Mouse (Mus musculus) lung, postnatal 36 days (tissue): ENCODE results near the gene Mst1.

Experiments used
- DNase-seq: peaks from one replicate; pipeline ENCODE4 v3.0.0; 2022; ENCODE audit warnings: mixed read lengths

Gene Mst1

GRCm38 (mm10) chr9:108080168-108080567, at the start of gene Mst1:
Mst1 (plus strand) TSS chr9:108080436.
- no peak for DNase-seq

GRCm38 (mm10) chr9:108032126-108032525, 48.1 kb upstream of the Mst1 start:
- DNase-seq, result no peak

- DNase-seq, result peak; percentile 31
Measured at GRCm38 (mm10) chr9:108035331-108036156, 44.7 kb upstream of the Mst1 start.

- DNase-seq, result no peak
Measured at GRCm38 (mm10) chr9:108044751-108045492, 35.3 kb upstream of the Mst1 start.

GRCm38 (mm10) chr9:108046582-108046981, 33.7 kb upstream of the Mst1 start:
- no peak for DNase-seq

- no peak for DNase-seq
Measured at GRCm38 (mm10) chr9:108047601-108048565, 32.4 kb upstream of the Mst1 start.

- DNase-seq, result no peak
Measured at GRCm38 (mm10) chr9:108048566-108048955, 31.7 kb upstream of the Mst1 start.

GRCm38 (mm10) chr9:108049016-108049455, 31.2 kb upstream of the Mst1 start, which contains the start of gene Gmppb:
Gmppb (plus strand) TSS chr9:108049242.
- DNase-seq, result peak; percentile 98

GRCm38 (mm10) chr9:108049561-108050251, 30.5 kb upstream of the Mst1 start:
- DNase-seq, result no peak

- no peak for DNase-seq
Measured at GRCm38 (mm10) chr9:108051184-108051930, 28.9 kb upstream of the Mst1 start.

- no peak for DNase-seq
Measured at GRCm38 (mm10) chr9:108051931-108052220, 28.4 kb upstream of the Mst1 start.

- DNase-seq, result no peak
Measured at GRCm38 (mm10) chr9:108052411-108052810, 27.8 kb upstream of the Mst1 start.

- DNase-seq, result peak; percentile 99
Measured at GRCm38 (mm10) chr9:108052885-108053664, 27.2 kb upstream of the Mst1 start, which contains the start of gene Amigo3. Amigo3 (plus strand) TSS chr9:108053159.

- DNase-seq, result no peak
Measured at GRCm38 (mm10) chr9:108053665-108054225, 26.5 kb upstream of the Mst1 start.

- no peak for DNase-seq
Measured at GRCm38 (mm10) chr9:108054331-108055040, 25.8 kb upstream of the Mst1 start.

- DNase-seq, result no peak
Measured at GRCm38 (mm10) chr9:108055061-108055460, 25.2 kb upstream of the Mst1 start.

- DNase-seq, result no peak
Measured at GRCm38 (mm10) chr9:108055661-108056237, 24.5 kb upstream of the Mst1 start.

- no peak for DNase-seq
Measured at GRCm38 (mm10) chr9:108056361-108057261, 23.6 kb upstream of the Mst1 start.
